Comparison of ENCODE assay signal across 9 mouse cellular contexts in the genomic region with DNA sequence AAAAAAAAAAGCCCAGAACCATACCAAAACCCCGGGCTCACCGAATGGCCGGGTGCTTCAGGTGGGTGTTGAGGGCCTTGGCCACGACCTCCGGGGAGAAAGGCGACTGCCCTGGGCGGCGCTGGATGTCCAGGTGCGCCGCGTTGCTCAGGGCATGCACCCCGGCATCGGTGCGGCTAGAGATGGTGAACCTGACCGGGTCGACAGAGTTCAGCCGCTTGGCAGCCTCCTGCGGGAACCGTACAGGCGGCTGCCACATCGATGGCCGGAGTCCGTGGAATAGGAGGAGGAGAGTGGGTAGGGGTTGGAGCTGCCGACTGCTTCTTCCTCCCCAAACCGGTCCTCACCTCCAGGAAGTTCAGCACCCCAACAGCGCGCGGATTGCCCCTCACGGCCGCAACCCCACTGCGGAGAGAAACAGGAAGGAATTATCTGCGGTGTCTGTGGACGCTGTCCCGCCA. TPM values are rescaled to one million over a fixed set of nuclear protein-coding genes. Genes with fewer than 3 reads are reported as not detected.
DNase-seq lines count a peak whose midpoint lies in the region; ATAC-seq and TF ChIP-seq lines count a peak whose summit lies in the region.
"Had no signal": no experiment of that assay in that cellular context is flagged by ENCODE, and none has a peak within 500 bp of the region (broad histone marks: within the 10 kb centered on the region; RNA-seq: fewer than 3 reads in every experiment).

No protein-coding gene starts in this region.

- no peak for TF ChIP-seq CTCF in ES-Bruce4 (IDR thresholded peaks at IDR 0.05; ENCODE audit: low read depth, low read length)

- intact Hi-C loops in left cerebral cortex, postnatal 14 days (cut with DNase I) = no loop called here

- peaks cover 39% of the 10 kb centered on the region for H3K36me3 ChIP-seq in heart, embryonic 12.5 days
- H3K36me3 ChIP-seq in ES-Bruce4 (ENCODE audit: control insufficient read depth, insufficient read depth, low read length, poor library complexity, severe bottlenecking) = peaks cover 28% of the 10 kb centered on the region
- peaks cover 13% of the 10 kb centered on the region for H3K36me3 ChIP-seq in forebrain, embryonic 16.5 days (ENCODE audit: control insufficient read depth, insufficient read depth)
- peaks cover 41% of the 10 kb centered on the region for H3K36me3 ChIP-seq in limb, embryonic 15.5 days
- H3K36me3 ChIP-seq in stomach, embryonic 15.5 days = peaks cover 27% of the 10 kb centered on the region

- H3K27me3 ChIP-seq in heart, embryonic 12.5 days (replicated peaks) = no peaks in the 10 kb centered on the region
- H3K27me3 ChIP-seq in ES-Bruce4 (ENCODE audit: control insufficient read depth, insufficient read depth, low read length, poor library complexity, severe bottlenecking) = no peaks in the 10 kb centered on the region
- H3K27me3 ChIP-seq in forebrain, embryonic 16.5 days (replicated peaks; ENCODE audit: control insufficient read depth, insufficient read depth, low read length) = no peaks in the 10 kb centered on the region
- no peaks in the 10 kb centered on the region for H3K27me3 ChIP-seq in limb, embryonic 15.5 days
- no peaks in the 10 kb centered on the region for H3K27me3 ChIP-seq in stomach, embryonic 15.5 days (replicated peaks)
- H3K27me3 ChIP-seq: Patski had no signal

- no peak for DNase-seq in heart, adult 11 months
- DNase-seq in left cerebral cortex, postnatal 14 days (ENCODE audit: low spot score in 2 of 2) = no peak
- DNase-seq in spleen, postnatal 36 days (ENCODE audit: low spot score in 2 of 2) = no peak

- ATAC-seq in heart, embryonic 12.5 days (ENCODE audit: insufficient number of reproducible peaks, low FRiP score) = no peak
- ATAC-seq in forebrain, embryonic 16.5 days = no peak
- ATAC-seq in limb, embryonic 15.5 days (ENCODE audit: insufficient number of reproducible peaks, low FRiP score, low TSS enrichment, low read depth) = no peak
- no peak for ATAC-seq in stomach, embryonic 15.5 days (ENCODE audit: insufficient read depth, low FRiP score, low read depth)

- H3K4me2 ChIP-seq in heart, embryonic 12.5 days = peak overlapping the region; percentile 97
- peak overlapping the region; percentile 98 for H3K4me2 ChIP-seq in forebrain, embryonic 16.5 days (ENCODE audit: low read length)
- H3K4me2 ChIP-seq in limb, embryonic 15.5 days = peak overlapping the region; percentile 85
- H3K4me2 ChIP-seq in stomach, embryonic 15.5 days = peak overlapping the region; percentile 96

- peaks cover 41% of the 10 kb centered on the region for H3K4me1 ChIP-seq in heart, embryonic 12.5 days (replicated peaks)
- no peaks in the 10 kb centered on the region for H3K4me1 ChIP-seq in ES-Bruce4 (ENCODE audit: control insufficient read depth, insufficient read depth, low read length)
- peaks cover 48% of the 10 kb centered on the region for H3K4me1 ChIP-seq in forebrain, embryonic 16.5 days (replicated peaks; ENCODE audit: control insufficient read depth, insufficient read depth, low read length)
- peaks cover 47% of the 10 kb centered on the region for H3K4me1 ChIP-seq in limb, embryonic 15.5 days
- H3K4me1 ChIP-seq in stomach, embryonic 15.5 days = peaks cover 39% of the 10 kb centered on the region

- TF ChIP-seq POLR2A in ES-Bruce4 (IDR thresholded peaks at IDR 0.05; ENCODE audit: insufficient read depth, low read length) = no peak

- no peak overlapping the region for H3K27ac ChIP-seq in heart, embryonic 12.5 days (ENCODE audit: poor library complexity, severe bottlenecking)
- H3K27ac ChIP-seq in ES-Bruce4 (ENCODE audit: insufficient read depth, low read length) = no peak overlapping the region
- H3K27ac ChIP-seq in forebrain, embryonic 16.5 days (ENCODE audit: low read length) = peak overlapping the region; percentile 35; the same call in 1 of the 2 replicates
- 0 out of 2 replicates have a peak overlapping the region, but pooled peaks have one; percentile 98 for H3K27ac ChIP-seq in limb, embryonic 15.5 days
- peak overlapping the region; percentile 49 for H3K27ac ChIP-seq in stomach, embryonic 15.5 days

- no peak for TF ChIP-seq EP300 in ES-Bruce4 (IDR thresholded peaks at IDR 0.05; ENCODE audit: insufficient read depth, low read depth, low read length)

- H3K4me3 ChIP-seq in heart, embryonic 12.5 days = peak overlapping the region; percentile 82
- peak overlapping the region; percentile 68 for H3K4me3 ChIP-seq in ES-Bruce4 (ENCODE audit: low read depth, low read length)
- H3K4me3 ChIP-seq in forebrain, embryonic 16.5 days (replicated peaks; ENCODE audit: low read length) = peak overlapping the region; percentile 98
- H3K4me3 ChIP-seq in limb, embryonic 15.5 days = peak overlapping the region; percentile 92
- peak overlapping the region; percentile 97 for H3K4me3 ChIP-seq in stomach, embryonic 15.5 days (replicated peaks)

- under 1% methylated on average over 34 of the region's 34 CpGs for WGBS in heart, embryonic 12.5 days
- WGBS in forebrain, embryonic 16.5 days = 0% methylated on average over 34 of the region's 34 CpGs
- WGBS in limb, embryonic 15.5 days = 0% methylated on average over 34 of the region's 34 CpGs
- under 1% methylated on average over 34 of the region's 34 CpGs for WGBS in stomach, embryonic 15.5 days

- H3K9me3 ChIP-seq in heart, embryonic 12.5 days (replicated peaks) = no peaks in the 10 kb centered on the region
- no peaks in the 10 kb centered on the region for H3K9me3 ChIP-seq in ES-Bruce4 (replicated peaks; ENCODE audit: control insufficient read depth, insufficient read depth, low read length, poor library complexity, severe bottlenecking)
- H3K9me3 ChIP-seq in forebrain, embryonic 16.5 days (ENCODE audit: control insufficient read depth, low read length) = no peaks in the 10 kb centered on the region
- H3K9me3 ChIP-seq in limb, embryonic 15.5 days = no peaks in the 10 kb centered on the region
- no peaks in the 10 kb centered on the region for H3K9me3 ChIP-seq in stomach, embryonic 15.5 days

- peak overlapping the region; percentile 84 for H3K9ac ChIP-seq in heart, embryonic 12.5 days
- H3K9ac ChIP-seq in ES-Bruce4 (ENCODE audit: low read depth, poor library complexity, severe bottlenecking) = peak overlapping the region; percentile 78
- peak overlapping the region; percentile 83 for H3K9ac ChIP-seq in forebrain, embryonic 16.5 days (replicated peaks; ENCODE audit: low read depth, low read length)
- H3K9ac ChIP-seq in limb, embryonic 15.5 days = peak overlapping the region; percentile 87
- H3K9ac ChIP-seq in stomach, embryonic 15.5 days = peak overlapping the region; percentile 97

RNA-seq across cellular contexts. Expression of a gene that starts 0.5 kb away (rescaled TPM):
- polyA plus RNA-seq in heart, embryonic 12.5 days (2016; fragmentation: Nextera tagmentation; extraction: Ambion mirVana) = 31.2 and 31.5 TPM in 2 replicates
- polyA plus RNA-seq in ES-Bruce4 (2011; ENCODE audit: insufficient read depth, insufficient read length, low read depth, missing spikeins) = 15.3 and 19.4 TPM in 2 replicates
- polyA plus RNA-seq in forebrain, embryonic 16.5 days (2015; fragmentation: Nextera tagmentation; extraction: Ambion mirVana) = 68.0 and 70.3 TPM in 2 replicates
- 61.8 and 66.6 TPM in 2 replicates for polyA plus RNA-seq in limb, embryonic 15.5 days (2015; fragmentation: Nextera tagmentation; extraction: Ambion mirVana)
- polyA plus RNA-seq in stomach, embryonic 15.5 days (2015; fragmentation: Nextera tagmentation; extraction: Ambion mirVana) = 51.2 and 51.9 TPM in 2 replicates
- 10 to 100 TPM; 65.3 to 66.9 TPM for total RNA-seq in left cerebral cortex, postnatal 14 days (2021)

RNA-seq across cellular contexts. Expression of a gene that starts 0.6 kb away (rescaled TPM):
- polyA plus RNA-seq in heart, embryonic 12.5 days (2016; fragmentation: Nextera tagmentation; extraction: Ambion mirVana) = 13.8 and 14.2 TPM in 2 replicates
- polyA plus RNA-seq in ES-Bruce4 (2011; ENCODE audit: insufficient read depth, insufficient read length, low read depth, missing spikeins) = 2.6 and 3.8 TPM in 2 replicates
- polyA plus RNA-seq in forebrain, embryonic 16.5 days (2015; fragmentation: Nextera tagmentation; extraction: Ambion mirVana) = 94.8 and 101 TPM in 2 replicates
- polyA plus RNA-seq in limb, embryonic 15.5 days (2015; fragmentation: Nextera tagmentation; extraction: Ambion mirVana) = 23.3 and 23.8 TPM in 2 replicates
- polyA plus RNA-seq in stomach, embryonic 15.5 days (2015; fragmentation: Nextera tagmentation; extraction: Ambion mirVana) = 17.0 and 17.5 TPM in 2 replicates
- total RNA-seq in left cerebral cortex, postnatal 14 days (2021) = 100 to 1,000 TPM; 139 TPM

RNA-seq across cellular contexts. Expression of a gene that starts 21.7 kb away (rescaled TPM):
- polyA plus RNA-seq in heart, embryonic 12.5 days (2016; fragmentation: Nextera tagmentation; extraction: Ambion mirVana) = 37.8 and 38.3 TPM in 2 replicates
- polyA plus RNA-seq in ES-Bruce4 (2011; ENCODE audit: insufficient read depth, insufficient read length, low read depth, missing spikeins) = 43.3 and 45.3 TPM in 2 replicates
- polyA plus RNA-seq in forebrain, embryonic 16.5 days (2015; fragmentation: Nextera tagmentation; extraction: Ambion mirVana) = 89.8 and 100 TPM in 2 replicates
- polyA plus RNA-seq in limb, embryonic 15.5 days (2015; fragmentation: Nextera tagmentation; extraction: Ambion mirVana) = 69.5 and 72.3 TPM in 2 replicates
- 59.7 and 60.7 TPM in 2 replicates for polyA plus RNA-seq in stomach, embryonic 15.5 days (2015; fragmentation: Nextera tagmentation; extraction: Ambion mirVana)
- 10 to 100 TPM; 34.4 to 38.4 TPM for total RNA-seq in left cerebral cortex, postnatal 14 days (2021)

RNA-seq across cellular contexts. Expression of a gene that starts 21.8 kb away (rescaled TPM):
- polyA plus RNA-seq in heart, embryonic 12.5 days (2016; fragmentation: Nextera tagmentation; extraction: Ambion mirVana) = 9.2 and 10.1 TPM in 2 replicates
- polyA plus RNA-seq in ES-Bruce4 (2011; ENCODE audit: insufficient read depth, insufficient read length, low read depth, missing spikeins) = 6.0 and 7.9 TPM in 2 replicates
- polyA plus RNA-seq in forebrain, embryonic 16.5 days (2015; fragmentation: Nextera tagmentation; extraction: Ambion mirVana) = 22.5 and 23.8 TPM in 2 replicates
- polyA plus RNA-seq in limb, embryonic 15.5 days (2015; fragmentation: Nextera tagmentation; extraction: Ambion mirVana) = 19.7 and 20.8 TPM in 2 replicates
- 14.7 and 15.7 TPM in 2 replicates for polyA plus RNA-seq in stomach, embryonic 15.5 days (2015; fragmentation: Nextera tagmentation; extraction: Ambion mirVana)
- total RNA-seq in left cerebral cortex, postnatal 14 days (2021) = 10 to 100 TPM; 28.8 to 29.7 TPM

RNA-seq across cellular contexts. Expression of a gene that starts 27.9 kb away (rescaled TPM):
- 0.13 and 0.19 TPM in 2 replicates for polyA plus RNA-seq in heart, embryonic 12.5 days (2016; fragmentation: Nextera tagmentation; extraction: Ambion mirVana)
- polyA plus RNA-seq in ES-Bruce4 (2011; ENCODE audit: insufficient read depth, insufficient read length, low read depth, missing spikeins) = 0.28 and 0.44 TPM in 2 replicates
- polyA plus RNA-seq in forebrain, embryonic 16.5 days (2015; fragmentation: Nextera tagmentation; extraction: Ambion mirVana) = 0.72 and 0.84 TPM in 2 replicates
- 0.32 and 0.42 TPM in 2 replicates for polyA plus RNA-seq in limb, embryonic 15.5 days (2015; fragmentation: Nextera tagmentation; extraction: Ambion mirVana)
- 0.30 and 0.50 TPM in 2 replicates for polyA plus RNA-seq in stomach, embryonic 15.5 days (2015; fragmentation: Nextera tagmentation; extraction: Ambion mirVana)
- total RNA-seq in left cerebral cortex, postnatal 14 days (2021) = under 1 TPM; 0.20 to 0.27 TPM

Comparison
In these comparisons a context has a peak if more than half of its experiments do, and no peak if none do; other contexts are left out.
1. H3K27ac ChIP-seq: peak in forebrain, embryonic 16.5 days (single experiment), limb, embryonic 15.5 days (single experiment) and stomach, embryonic 15.5 days (single experiment); none in heart, embryonic 12.5 days (single experiment) and ES-Bruce4 (single experiment).
2. Peak in every context shown above with its lines, with median percentiles within 50 percentile points of each other: H3K4me2 ChIP-seq, H3K4me3 ChIP-seq and H3K9ac ChIP-seq.